In the genomic region with DNA sequence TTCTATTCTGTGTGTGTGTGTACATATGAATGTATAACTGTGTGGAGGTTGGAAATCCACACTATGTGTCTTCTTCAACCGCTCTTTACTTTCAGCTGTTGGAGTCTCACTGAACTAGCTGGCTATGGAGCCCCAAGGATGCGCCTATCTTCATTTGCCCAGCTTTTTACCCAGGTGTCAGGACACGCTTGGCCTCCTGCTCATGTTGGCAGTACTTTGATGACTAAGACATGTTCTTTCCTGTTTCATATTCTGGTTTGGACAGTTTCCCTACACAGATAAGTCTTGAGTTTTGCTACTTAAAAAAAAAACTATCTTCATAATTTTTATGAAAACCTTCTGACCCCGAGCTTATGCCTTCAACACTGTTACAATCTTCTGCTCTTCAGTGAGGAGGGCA, we compare ENCODE assay signal across 34 mouse cellular contexts. TPM values are rescaled to one million over a fixed set of nuclear protein-coding genes. Genes with fewer than 3 reads are reported as not detected.
"Had no signal": no experiment of that assay in that cellular context is flagged by ENCODE, and none has a peak within 500 bp of the region (broad histone marks: within the 10 kb centered on the region; RNA-seq: fewer than 3 reads in every experiment).

No protein-coding gene starts in this region.

- H3K27me3 ChIP-seq: heart, embryonic 13.5 days; heart, embryonic 15.5 days; hindbrain, embryonic 13.5 days; hindbrain, embryonic 15.5 days; limb, embryonic 13.5 days; limb, embryonic 15.5 days; liver, embryonic 12.5 days had no signal

- H3K4me3 ChIP-seq: heart, adult 2 months; heart, embryonic 13.5 days; heart, embryonic 15.5 days; hindbrain, embryonic 13.5 days; hindbrain, embryonic 15.5 days; layer of hippocampus, adult 2 months; limb, embryonic 13.5 days; limb, embryonic 15.5 days; liver, embryonic 12.5 days had no signal

- DNase-seq: gastrocnemius, postnatal 14 days; gastrocnemius, postnatal 36 days; heart, adult 2 months; heart, postnatal 14 days; heart, postnatal 36 days; kidney, adult 11 months; kidney, adult 2 months; kidney, adult 9 months; kidney, postnatal 10 days; kidney, postnatal 25 days; kidney, postnatal 4 days; left cerebral cortex, postnatal 4 days had no signal

- H3K36me3 ChIP-seq: heart, embryonic 13.5 days; heart, embryonic 15.5 days; hindbrain, embryonic 13.5 days; hindbrain, embryonic 15.5 days; limb, embryonic 13.5 days; limb, embryonic 15.5 days; liver, embryonic 12.5 days had no signal

- H3K4me2 ChIP-seq: heart, embryonic 11.5 days; heart, embryonic 13.5 days; heart, embryonic 15.5 days; hindbrain, embryonic 13.5 days; hindbrain, embryonic 15.5 days; limb, embryonic 13.5 days; limb, embryonic 15.5 days; liver, embryonic 12.5 days had no signal

- H3K9ac ChIP-seq: heart, embryonic 13.5 days; heart, embryonic 15.5 days; hindbrain, embryonic 13.5 days; hindbrain, embryonic 15.5 days; limb, embryonic 13.5 days; limb, embryonic 15.5 days; liver, embryonic 12.5 days had no signal

- H3K27ac ChIP-seq: heart, adult 2 months; heart, embryonic 13.5 days; heart, embryonic 15.5 days; hindbrain, embryonic 13.5 days; hindbrain, embryonic 15.5 days; hindbrain, postnatal 0 days; layer of hippocampus, adult 2 months; limb, embryonic 13.5 days; limb, embryonic 15.5 days; liver, embryonic 12.5 days had no signal

- H3K9me3 ChIP-seq: heart, embryonic 15.5 days; limb, embryonic 15.5 days had no signal

- ATAC-seq: hindbrain, postnatal 0 days; intestine, embryonic 16.5 days; liver, embryonic 12.5 days had no signal

RNA-seq across cellular contexts. Expression of a gene that starts 36.8 kb away (rescaled TPM):
- total RNA-seq: gastrocnemius, adult 8-10 months; gastrocnemius, postnatal 14 days; gastrocnemius, postnatal 36 days; heart, adult 2 months; heart, postnatal 14 days; heart, postnatal 36 days; hematopoietic stem cell, adult 5-6 weeks; hindbrain, postnatal 0 days; layer of hippocampus, adult 2 months; layer of hippocampus, postnatal 10 days; layer of hippocampus, postnatal 25 days; left cerebral cortex, adult 18-20 months; left cerebral cortex, adult 8-10 months; left cerebral cortex, postnatal 10 days; left cerebral cortex, postnatal 25 days; left cerebral cortex, postnatal 4 days; liver, adult 2 months had no signal
- polyA plus RNA-seq: frontal cortex, adult 2 months; heart, adult 2 months; heart, embryonic 11.5 days; heart, embryonic 13.5 days; heart, embryonic 15.5 days; heart, postnatal 0 days; hindbrain, embryonic 13.5 days; hindbrain, embryonic 15.5 days; hindbrain, postnatal 0 days; intestine, embryonic 16.5 days; kidney, adult 2 months; limb, embryonic 13.5 days; limb, embryonic 15.5 days; liver, adult 2 months; liver, embryonic 12.5 days had no signal
